Mouse (Mus musculus): ENCODE measurements around the gene Ccdc149. TPM values are rescaled to one million over a fixed set of nuclear protein-coding genes. Genes with fewer than 3 reads are reported as not detected.

Ccdc149 gene
- polyA plus RNA-seq, 1 experiment from 2014 or later = 2.5 TPM

GRCm38 (mm10) chr5:52363468-52364150, 107.7 kb downstream of the Ccdc149 start, which contains the start of gene Sod3:
Sod3 (plus strand) TSS chr5:52363791.
- DNase-seq (ENCODE audit: low spot score) = peak; percentile 20
- H3K27ac ChIP-seq = no peak within 1 kb of the TSS; the same call in 1 of the 2 replicates
- WGBS = 15% methylated on average over 11 of the region's 11 CpGs
- 0 out of 2 replicates have a peak, but pooled peaks cover 5% of the 10 kb centered on the region for H3K9me3 ChIP-seq
- H3K4me1 ChIP-seq (replicated peaks) = peaks cover 39% of the 10 kb centered on the region
- no peaks in the 10 kb centered on the region for H3K36me3 ChIP-seq
- H3K4me3 ChIP-seq = no peak within 1 kb of the TSS
- peaks cover 11% of the 10 kb centered on the region for H3K27me3 ChIP-seq (ENCODE audit: insufficient read depth, poor library complexity, severe bottlenecking)

GRCm38 (mm10) chr5:52362776-52363467, 108.4 kb downstream of the Ccdc149 start:
- Histone ChIP-seq H3K36me3 (no peaks in the 10 kb centered on the region), H3K4me1 (replicated peaks) (peaks cover 34% of the 10 kb centered on the region), H3K4me3 (no peak overlapping the region), H3K27ac (no peak overlapping the region; the same call in 1 of the 2 replicates), H3K27me3 (ENCODE audit: insufficient read depth, poor library complexity, severe bottlenecking) (peaks cover 4% of the 10 kb centered on the region), H3K9me3 (no peaks in the 10 kb centered on the region)
- 56% methylated on average over 6 of the region's 6 CpGs for WGBS
- DNase-seq (ENCODE audit: low spot score) = no peak

- Histone ChIP-seq H3K9me3 (no peaks in the 10 kb centered on the region), H3K36me3 (no peaks in the 10 kb centered on the region), H3K27me3 (ENCODE audit: insufficient read depth, poor library complexity, severe bottlenecking) (no peaks in the 10 kb centered on the region), H3K4me1 (replicated peaks) (peaks cover 34% of the 10 kb centered on the region), H3K27ac (peak overlapping the region; percentile 41; the same call in 1 of the 2 replicates), H3K4me3 (no peak overlapping the region)
- 73% methylated on average over 21 of the region's 21 CpGs for WGBS
- DNase-seq (ENCODE audit: low spot score) = no peak
Observed at GRCm38 (mm10) chr5:52360286-52361049, 110.9 kb downstream of the Ccdc149 start.

- no peaks in the 10 kb centered on the region for H3K27me3 ChIP-seq (ENCODE audit: insufficient read depth, poor library complexity, severe bottlenecking)
- no peak for DNase-seq (ENCODE audit: low spot score)
Observed at GRCm38 (mm10) chr5:52358120-52358519, 113.2 kb downstream of the Ccdc149 start.

GRCm38 (mm10) chr5:52357175-52357754, 114.1 kb downstream of the Ccdc149 start:
- WGBS = 76% methylated on average over 9 of the region's 9 CpGs
- DNase-seq (ENCODE audit: low spot score) = no peak
- peaks cover 8% of the 10 kb centered on the region; the same call in 1 of the 2 replicates for H3K4me1 ChIP-seq (replicated peaks)

More at GRCm38 (mm10) chr5:52358120-52358519, 113.2 kb downstream of the Ccdc149 start:
- Histone ChIP-seq H3K4me3 (no peak overlapping the region), H3K36me3 (no peaks in the 10 kb centered on the region), H3K9me3 (no peaks in the 10 kb centered on the region), H3K27ac (no peak overlapping the region), H3K4me1 (replicated peaks) (peaks cover 17% of the 10 kb centered on the region)
- WGBS = 91% methylated on average over 6 of the region's 6 CpGs

GRCm38 (mm10) chr5:52355612-52356011, 115.7 kb downstream of the Ccdc149 start:
- Histone ChIP-seq H3K27ac (no peak overlapping the region), H3K4me3 (no peak overlapping the region), H3K4me1 (replicated peaks) (peaks cover 5% of the 10 kb centered on the region; the same call in 1 of the 2 replicates), H3K27me3 (ENCODE audit: insufficient read depth, poor library complexity, severe bottlenecking) (no peaks in the 10 kb centered on the region), H3K9me3 (no peaks in the 10 kb centered on the region), H3K36me3 (no peaks in the 10 kb centered on the region)
- DNase-seq (ENCODE audit: low spot score) = no peak
- WGBS = 90% methylated on average over 7 of the region's 7 CpGs

More at GRCm38 (mm10) chr5:52357175-52357754, 114.1 kb downstream of the Ccdc149 start:
- Histone ChIP-seq H3K9me3 (no peaks in the 10 kb centered on the region), H3K36me3 (no peaks in the 10 kb centered on the region), H3K4me3 (no peak overlapping the region), H3K27me3 (ENCODE audit: insufficient read depth, poor library complexity, severe bottlenecking) (no peaks in the 10 kb centered on the region), H3K27ac (no peak overlapping the region)

- no peaks in the 10 kb centered on the region for H3K36me3 ChIP-seq
- no peak overlapping the region for H3K27ac ChIP-seq
- no peaks in the 10 kb centered on the region for H3K9me3 ChIP-seq
- no peaks in the 10 kb centered on the region for H3K4me1 ChIP-seq (replicated peaks)
- H3K27me3 ChIP-seq (ENCODE audit: insufficient read depth, poor library complexity, severe bottlenecking) = no peaks in the 10 kb centered on the region
- no peak overlapping the region for H3K4me3 ChIP-seq
- no peak for DNase-seq (ENCODE audit: low spot score)
- 93% methylated on average over 4 of the region's 4 CpGs for WGBS
Observed at GRCm38 (mm10) chr5:52354441-52354840, 116.9 kb downstream of the Ccdc149 start.

GRCm38 (mm10) chr5:52352730-52353129, 118.6 kb downstream of the Ccdc149 start:
- Histone ChIP-seq H3K4me1 (replicated peaks) (no peaks in the 10 kb centered on the region), H3K9me3 (no peaks in the 10 kb centered on the region), H3K27ac (no peak overlapping the region), H3K36me3 (no peaks in the 10 kb centered on the region), H3K4me3 (no peak overlapping the region), H3K27me3 (ENCODE audit: insufficient read depth, poor library complexity, severe bottlenecking) (no peaks in the 10 kb centered on the region)
- WGBS = 86% methylated on average over 5 of the region's 5 CpGs
- no peak for DNase-seq (ENCODE audit: low spot score)

- no peaks in the 10 kb centered on the region for H3K9me3 ChIP-seq
- no peaks in the 10 kb centered on the region for H3K27me3 ChIP-seq (ENCODE audit: insufficient read depth, poor library complexity, severe bottlenecking)
- H3K27ac ChIP-seq = no peak overlapping the region
- no peaks in the 10 kb centered on the region for H3K4me1 ChIP-seq (replicated peaks)
- no peak for DNase-seq (ENCODE audit: low spot score)
- H3K4me3 ChIP-seq = no peak overlapping the region
- no peaks in the 10 kb centered on the region for H3K36me3 ChIP-seq
- WGBS = 89% methylated on average over 2 of the region's 2 CpGs
Observed at GRCm38 (mm10) chr5:52351561-52351960, 119.8 kb downstream of the Ccdc149 start.

GRCm38 (mm10) chr5:52350451-52350850, 120.9 kb downstream of the Ccdc149 start:
- Histone ChIP-seq H3K36me3 (no peaks in the 10 kb centered on the region), H3K27me3 (ENCODE audit: insufficient read depth, poor library complexity, severe bottlenecking) (no peaks in the 10 kb centered on the region), H3K4me3 (no peak overlapping the region), H3K4me1 (replicated peaks) (no peaks in the 10 kb centered on the region), H3K27ac (no peak overlapping the region), H3K9me3 (no peaks in the 10 kb centered on the region)
- WGBS = 85% methylated on average over 2 of the region's 2 CpGs
- no peak for DNase-seq (ENCODE audit: low spot score)

- no peak for DNase-seq (ENCODE audit: low spot score)
- H3K36me3 ChIP-seq = no peaks in the 10 kb centered on the region
- H3K4me3 ChIP-seq = no peak overlapping the region
- H3K9me3 ChIP-seq = no peaks in the 10 kb centered on the region
- WGBS = 90% methylated on average over 2 of the region's 2 CpGs
- H3K27ac ChIP-seq = no peak overlapping the region
- H3K4me1 ChIP-seq (replicated peaks) = no peaks in the 10 kb centered on the region
- no peaks in the 10 kb centered on the region for H3K27me3 ChIP-seq (ENCODE audit: insufficient read depth, poor library complexity, severe bottlenecking)
Observed at GRCm38 (mm10) chr5:52346890-52347289, 124.4 kb downstream of the Ccdc149 start.

- WGBS = 90% methylated on average over 2 of the region's 2 CpGs
- no peaks in the 10 kb centered on the region for H3K36me3 ChIP-seq
- no peaks in the 10 kb centered on the region for H3K27me3 ChIP-seq (ENCODE audit: insufficient read depth, poor library complexity, severe bottlenecking)
- no peak overlapping the region for H3K27ac ChIP-seq
- H3K4me3 ChIP-seq = no peak overlapping the region
- DNase-seq (ENCODE audit: low spot score) = no peak
- no peaks in the 10 kb centered on the region for H3K9me3 ChIP-seq
- H3K4me1 ChIP-seq (replicated peaks) = no peaks in the 10 kb centered on the region
Observed at GRCm38 (mm10) chr5:52339134-52339533, 132.2 kb downstream of the Ccdc149 start.

All from hindbrain, embryonic 10.5 days (tissue).